Mouse (Mus musculus) liver (tissue): ENCODE measurements around the gene Ttc26.
A peak's percentile ranks its signal among the peaks of the same experiment; 100 is the strongest.

ENCODE experiments used
- DNase-seq: peaks from one replicate; pipeline ENCODE4 v3.0.0-alpha.2; 2020; ENCODE audit warnings: mixed read lengths

Gene Ttc26

DNA sequence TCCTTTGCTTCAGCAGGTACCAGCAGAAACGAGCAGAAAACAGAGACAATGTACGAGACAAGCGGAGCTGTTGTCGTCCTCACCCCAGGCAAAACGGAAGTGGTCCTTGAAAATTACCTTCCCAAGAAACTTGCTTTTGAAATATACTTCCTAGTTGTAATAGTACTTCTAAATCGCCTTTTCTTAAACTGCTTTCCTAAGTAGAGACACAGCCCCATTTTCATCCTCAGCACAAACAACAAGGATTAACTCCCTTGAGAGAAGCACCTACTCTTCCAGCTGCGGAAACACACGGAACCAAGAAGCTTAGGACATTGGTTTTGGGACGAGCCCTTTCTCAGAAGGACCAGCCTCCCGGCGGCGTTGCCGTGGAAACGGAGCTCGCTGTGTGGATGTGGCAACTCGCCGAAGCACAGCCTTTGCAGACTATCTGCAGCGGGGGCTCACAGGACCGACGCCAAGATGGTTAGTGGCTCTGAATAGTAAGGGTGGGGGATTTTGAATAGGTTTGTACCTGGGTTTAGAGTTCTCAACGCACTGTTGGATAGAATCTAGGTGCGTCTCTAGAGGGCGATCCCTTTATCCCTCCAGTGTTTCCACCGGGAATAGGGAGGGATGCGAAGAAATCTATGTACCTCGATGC lies at the start of gene Ttc26:
Gene Ttc26, plus strand, starts transcription at position 341 of the 643 bp plus-strand sequence.
- peak; percentile 89 for DNase-seq

- DNase-seq: no peak
Observed at GRCm38 (mm10) chr6:38335264-38335663, 46.0 kb upstream of the Ttc26 start.

- no peak for DNase-seq
Observed at GRCm38 (mm10) chr6:38337166-38337705, 44.0 kb upstream of the Ttc26 start.

- DNase-seq: no peak
Observed at GRCm38 (mm10) chr6:38337951-38338350, 43.3 kb upstream of the Ttc26 start.

DNA sequence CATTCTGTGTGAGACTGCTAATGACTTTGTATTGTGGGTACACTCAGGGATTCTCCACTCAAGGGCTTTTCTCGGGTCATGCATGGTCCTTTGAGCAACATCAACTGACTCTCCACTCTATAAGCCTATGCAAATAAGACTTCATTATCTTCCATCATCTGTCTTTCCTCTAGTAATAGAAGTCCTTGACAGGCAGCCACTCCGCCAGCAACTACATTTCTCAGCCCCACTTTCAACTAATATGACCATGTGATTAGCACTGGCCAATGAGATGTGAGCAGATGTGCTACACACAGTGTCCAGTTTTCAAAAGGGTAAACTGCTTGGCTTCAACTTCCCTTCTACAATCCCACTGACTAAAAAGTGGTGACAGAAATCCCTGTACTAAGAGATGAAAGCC lies 42.2 kb upstream of the Ttc26 start:
- no peak for DNase-seq

DNA sequence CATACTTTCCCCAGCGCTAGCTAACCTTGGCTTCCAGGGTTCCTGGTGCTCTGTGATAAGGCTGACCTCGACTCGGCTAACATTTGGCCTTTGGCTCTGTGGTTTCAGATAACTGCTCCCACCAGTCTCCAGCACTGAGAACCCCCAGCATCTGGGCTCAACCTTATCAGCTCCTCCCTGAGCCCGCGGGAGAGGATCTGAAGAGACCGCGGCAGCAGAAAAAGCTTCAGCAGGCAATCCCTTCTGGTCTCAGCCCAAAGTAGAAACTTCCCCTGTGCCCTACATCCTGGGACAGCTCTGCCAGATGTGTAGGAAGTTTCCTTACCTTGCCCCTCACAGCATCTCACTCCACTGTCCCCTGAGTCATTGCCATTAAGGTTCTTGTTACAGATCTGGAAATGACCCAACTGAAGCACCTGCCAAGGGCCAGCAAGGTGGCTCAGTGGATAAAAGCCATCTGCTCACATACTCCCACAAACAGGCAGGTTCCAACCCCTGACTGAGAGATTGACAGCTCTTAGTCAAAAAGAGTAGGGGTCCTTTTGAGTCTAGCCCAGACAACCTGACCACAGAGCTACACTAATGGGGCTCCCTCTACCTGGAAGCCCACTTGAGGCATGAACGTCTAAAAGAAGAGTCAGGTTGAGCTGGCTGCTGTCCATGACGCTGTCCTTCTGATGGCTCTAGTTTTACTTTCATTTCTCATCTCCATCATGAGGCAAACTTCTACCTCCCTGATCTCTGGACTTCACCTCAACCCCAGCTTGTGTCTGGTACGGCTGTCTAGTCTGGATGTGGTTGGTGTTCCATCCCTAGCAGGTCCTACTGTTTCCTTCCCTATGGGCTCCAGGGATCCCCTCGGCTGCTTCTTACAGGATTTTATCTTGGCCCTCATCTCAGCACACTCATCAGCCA lies 39.3 kb upstream of the Ttc26 start:
- DNase-seq: peak; percentile 92

- DNase-seq: no peak
Observed at GRCm38 (mm10) chr6:38342666-38342992, 38.6 kb upstream of the Ttc26 start.

DNA sequence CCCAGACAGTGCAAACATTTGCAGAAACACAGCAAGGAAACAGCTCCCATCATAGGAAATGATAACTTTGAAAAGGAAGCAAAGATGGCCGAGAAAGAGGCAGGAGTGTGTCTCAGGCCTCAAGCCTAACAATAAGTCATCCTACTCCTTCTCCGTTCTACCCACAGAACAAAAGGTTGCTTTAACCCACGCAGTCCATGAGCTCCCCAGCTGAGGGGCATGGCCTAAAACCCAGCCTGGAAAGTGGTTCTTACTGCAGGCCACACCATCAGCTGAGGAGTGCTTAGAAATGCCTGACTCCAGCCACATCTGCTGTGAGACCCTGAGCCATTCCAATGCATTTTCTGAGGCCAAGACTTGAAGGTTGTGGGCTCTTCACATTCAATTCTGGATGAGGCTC lies 37.7 kb upstream of the Ttc26 start:
- no peak for DNase-seq

- no peak for DNase-seq
Observed at GRCm38 (mm10) chr6:38344006-38344670, 37.1 kb upstream of the Ttc26 start.

GRCm38 (mm10) chr6:38345796-38346195 lies 35.5 kb upstream of the Ttc26 start:
- DNase-seq: peak; percentile 90

- DNase-seq: no peak
Observed at GRCm38 (mm10) chr6:38347875-38348274, 33.4 kb upstream of the Ttc26 start.

DNA sequence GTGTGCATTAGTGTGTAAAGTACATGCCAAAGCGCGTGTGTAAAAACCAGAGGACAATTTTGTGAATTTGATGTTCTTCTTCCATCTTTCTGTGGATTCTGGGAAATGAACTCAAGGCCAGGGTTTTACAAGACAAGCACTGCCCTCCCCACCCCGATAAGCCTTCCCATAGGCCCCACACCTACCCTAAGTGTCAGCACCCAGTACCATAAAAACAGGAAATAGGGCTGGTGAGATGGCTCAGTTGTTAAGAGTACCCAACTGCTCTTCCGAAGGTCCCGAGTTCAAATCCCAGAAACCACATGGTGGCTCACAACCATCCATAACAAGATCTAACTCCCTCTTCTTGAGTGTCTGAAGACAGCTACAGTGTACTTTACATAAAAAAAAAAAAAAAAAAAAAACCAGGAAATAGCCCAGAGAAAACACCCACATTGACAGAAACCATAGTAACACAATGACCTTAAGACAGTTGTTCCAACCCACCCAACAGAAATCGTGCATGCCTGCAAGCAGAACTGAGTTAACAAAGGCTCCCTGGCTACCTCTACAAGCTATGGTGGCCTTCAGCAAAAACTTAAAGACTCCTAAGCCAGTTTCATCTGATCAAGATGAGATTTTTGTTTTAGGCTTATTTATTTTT lies 32.3 kb upstream of the Ttc26 start:
- peak; percentile 42 for DNase-seq

DNA sequence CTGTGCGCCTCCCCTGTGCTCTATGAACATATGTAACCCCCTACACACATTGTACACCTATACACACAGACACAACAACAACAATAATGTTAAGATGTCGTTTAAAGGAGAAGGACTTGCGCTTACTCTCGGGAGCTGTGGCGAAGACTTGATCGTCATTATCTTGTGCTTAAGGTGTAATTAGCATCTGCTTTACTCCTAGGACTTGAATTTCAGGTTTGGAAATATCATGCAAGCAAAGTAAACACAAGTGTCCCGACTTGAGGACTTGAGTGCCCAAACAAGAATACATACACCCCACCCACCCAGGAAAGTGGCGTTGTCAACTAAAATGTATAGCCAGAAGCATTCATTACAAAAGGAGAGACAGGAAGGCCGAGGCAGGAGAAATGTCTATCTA lies 31.5 kb upstream of the Ttc26 start:
- DNase-seq: no peak

- DNase-seq: no peak
Observed at GRCm38 (mm10) chr6:38351930-38352329, 29.3 kb upstream of the Ttc26 start.

DNA sequence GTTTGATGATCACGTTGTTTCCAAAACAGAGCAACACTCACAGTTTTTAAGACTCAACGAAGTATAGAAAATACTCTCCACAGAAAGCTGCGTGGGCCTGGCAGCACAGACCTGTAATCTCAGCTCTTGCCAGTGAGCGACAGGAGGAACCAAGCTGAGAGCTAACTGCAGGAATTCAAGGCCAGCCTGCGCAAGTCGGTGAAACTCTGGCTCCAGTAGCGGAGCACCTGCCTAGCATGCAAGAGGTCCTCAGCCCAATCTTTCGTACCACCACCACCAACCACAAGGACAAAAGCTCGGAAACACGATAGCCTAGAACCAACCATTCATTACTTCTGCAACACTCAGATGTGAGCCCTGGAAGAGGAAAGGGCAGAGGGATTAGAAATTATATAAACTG lies 28.8 kb upstream of the Ttc26 start:
- peak; percentile 59 for DNase-seq

GRCm38 (mm10) chr6:38353181-38353580 lies 28.1 kb upstream of the Ttc26 start:
- peak; percentile 61 for DNase-seq

DNA sequence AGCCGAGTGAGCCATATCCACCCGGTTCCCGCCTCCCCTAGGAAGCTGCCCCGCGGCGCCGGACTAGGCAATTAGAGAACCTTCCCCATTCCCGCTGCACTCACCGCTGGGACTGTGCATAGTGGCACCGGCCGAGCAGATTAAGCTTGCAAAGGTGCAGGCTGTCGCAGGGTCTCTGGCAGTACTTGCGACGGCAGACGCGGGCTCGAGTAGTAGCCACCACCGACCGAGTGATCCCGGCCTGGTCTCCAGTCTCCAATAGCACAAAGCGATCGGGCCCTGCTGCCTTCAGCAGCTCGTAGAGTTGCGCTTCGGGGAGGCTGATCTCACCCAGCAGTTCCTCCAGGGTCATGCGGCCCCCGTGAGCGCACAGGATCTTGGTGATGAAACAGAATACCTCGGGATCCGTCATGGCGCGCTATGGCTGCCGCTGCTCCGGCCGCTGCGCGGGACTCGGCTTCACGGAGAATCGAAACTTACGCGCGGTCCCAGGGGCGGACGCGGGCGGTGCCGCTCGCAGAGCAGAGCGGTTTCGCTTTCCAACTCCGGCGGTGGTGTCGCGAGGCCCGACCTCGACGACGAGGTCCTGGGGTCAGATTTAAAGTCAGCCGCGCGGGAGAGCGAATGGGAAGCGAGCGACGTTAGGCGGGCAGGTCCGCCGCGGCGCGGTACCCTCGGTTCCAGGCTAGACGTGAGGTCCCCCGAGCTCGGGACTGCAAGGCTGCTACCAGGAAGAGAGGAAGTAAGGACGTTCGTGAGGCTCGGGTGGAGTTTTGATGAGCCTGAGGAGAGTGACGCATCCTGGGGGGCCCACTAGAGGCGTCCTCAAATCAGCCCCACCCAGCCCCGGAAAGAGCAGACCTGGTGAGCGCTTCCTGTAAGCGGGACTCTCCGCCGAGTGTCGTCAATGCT lies 27.2 kb upstream of the Ttc26 start, which contains the start of gene Zc3hav1:
Gene Zc3hav1, minus strand, starts transcription at position 793 of the 912 bp plus-strand sequence.
- DNase-seq: peak; percentile 94

DNA sequence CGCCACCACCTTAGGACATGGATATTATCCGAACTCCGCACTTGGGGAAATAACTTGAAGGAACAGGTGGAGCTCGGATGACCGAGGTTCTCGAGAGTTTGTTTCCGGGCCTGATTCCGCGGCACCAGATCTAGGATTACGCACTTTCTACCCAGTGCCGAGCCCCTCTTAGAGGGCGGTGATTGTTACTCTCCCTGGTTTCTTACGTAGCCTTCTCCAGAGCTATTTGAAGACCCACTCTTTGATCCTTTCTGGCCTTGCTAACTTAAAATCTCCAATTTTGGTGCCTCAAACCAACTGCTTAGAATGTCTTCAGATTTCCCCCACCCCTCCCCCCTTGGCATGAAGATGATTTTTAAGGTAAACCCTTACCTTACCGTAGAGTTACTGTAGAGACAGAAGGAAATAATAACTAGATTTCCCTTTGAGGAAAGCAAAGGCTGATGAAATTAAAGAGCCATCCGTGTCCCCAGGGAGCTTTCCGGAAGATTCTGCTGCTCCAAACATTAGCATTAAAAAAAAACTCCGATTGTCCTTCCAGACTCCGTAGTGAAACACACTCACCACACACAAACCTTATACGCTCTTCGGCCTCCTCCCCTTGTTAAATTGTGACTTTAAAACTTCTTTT lies 26.4 kb upstream of the Ttc26 start:
- no peak for DNase-seq

DNA sequence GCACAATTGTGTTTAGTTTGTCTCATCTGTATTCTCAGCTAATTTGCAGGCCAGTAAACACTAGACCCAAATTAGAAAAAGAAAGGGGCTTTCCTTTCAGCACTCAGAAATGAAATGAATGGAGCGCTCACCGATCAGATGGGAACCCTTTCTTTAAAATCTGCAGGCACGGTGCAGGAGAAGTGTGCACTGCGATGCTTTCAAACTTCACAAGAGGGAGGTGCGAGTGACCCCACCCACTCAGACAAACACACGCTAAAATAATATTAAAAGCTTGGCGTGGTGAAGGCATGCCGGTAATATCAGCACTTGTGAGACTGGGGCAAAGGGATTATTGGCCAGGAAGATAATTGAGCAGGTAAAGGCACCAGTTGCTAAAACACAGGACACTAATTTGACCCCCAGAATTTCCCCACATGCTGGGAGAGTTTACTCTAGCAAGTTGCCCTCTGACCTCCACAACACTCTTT lies 25.9 kb upstream of the Ttc26 start:
- peak; percentile 51 for DNase-seq

DNA sequence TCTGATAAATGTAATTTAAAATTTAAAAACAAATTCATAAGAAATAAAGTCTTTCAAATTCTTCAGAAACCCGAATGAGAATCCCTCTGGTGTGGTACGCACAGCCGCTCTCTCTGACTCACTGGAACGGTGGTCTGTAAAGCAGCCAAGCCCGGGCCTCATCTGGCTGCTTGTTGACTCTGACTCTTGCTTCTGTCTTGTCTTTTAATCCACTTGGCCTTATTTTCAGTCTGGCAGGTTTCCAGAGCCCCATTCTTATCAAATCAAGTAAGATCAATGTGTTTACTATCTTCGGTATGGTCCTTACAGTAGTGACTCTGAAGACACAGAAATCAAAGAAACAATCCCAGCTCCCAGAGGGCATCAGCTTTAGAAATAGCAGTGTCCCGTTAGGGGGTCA lies 25.4 kb upstream of the Ttc26 start:
- DNase-seq: no peak
